13 mouse cellular contexts compared by ENCODE assay signal in genomic region chr1:134335211-134335923, GRCm38 (mm10). TPM values are rescaled to one million over a fixed set of nuclear protein-coding genes. Genes with fewer than 3 reads are reported as not detected.
DNase-seq lines count a peak whose midpoint lies in the region; ATAC-seq and TF ChIP-seq lines count a peak whose summit lies in the region.
"Had no signal": no experiment of that assay in that cellular context is flagged by ENCODE, and none has a peak within 500 bp of the region (broad histone marks: within the 10 kb centered on the region; RNA-seq: fewer than 3 reads in every experiment).

No protein-coding gene starts in this region.

- no peak for TF ChIP-seq CTCF in forebrain, postnatal 0 days (IDR thresholded peaks at IDR 0.05; ENCODE audit: low read depth)

- no peak overlapping the region for H3K4me2 ChIP-seq in heart, embryonic 16.5 days (ENCODE audit: low read depth, low read length)
- no peak overlapping the region for H3K4me2 ChIP-seq in forebrain, postnatal 0 days (ENCODE audit: low read depth)
- no peak overlapping the region for H3K4me2 ChIP-seq in intestine, embryonic 16.5 days (ENCODE audit: low read depth, low read length)
- H3K4me2 ChIP-seq: liver, embryonic 15.5 days had no signal

- H3K9me3 ChIP-seq in heart, embryonic 16.5 days (replicated peaks; ENCODE audit: control insufficient read depth, low read length) = no peaks in the 10 kb centered on the region
- no peaks in the 10 kb centered on the region for H3K9me3 ChIP-seq in forebrain, postnatal 0 days (ENCODE audit: low read length)
- H3K9me3 ChIP-seq in intestine, embryonic 16.5 days (ENCODE audit: control insufficient read depth, low read length) = no peaks in the 10 kb centered on the region
- H3K9me3 ChIP-seq: liver, embryonic 15.5 days had no signal

- WGBS in heart, embryonic 16.5 days = 58% methylated on average over 13 of the region's 13 CpGs
- 65% methylated on average over 13 of the region's 13 CpGs for WGBS in forebrain, postnatal 0 days
- WGBS in intestine, embryonic 16.5 days = 72% methylated on average over 13 of the region's 13 CpGs

- H3K36me3 ChIP-seq in heart, embryonic 16.5 days (ENCODE audit: control insufficient read depth, insufficient read depth) = no peaks in the 10 kb centered on the region
- H3K36me3 ChIP-seq in forebrain, postnatal 0 days (ENCODE audit: insufficient read depth) = no peaks in the 10 kb centered on the region
- no peaks in the 10 kb centered on the region for H3K36me3 ChIP-seq in intestine, embryonic 16.5 days (ENCODE audit: control insufficient read depth, insufficient read depth, low read length)
- H3K36me3 ChIP-seq: liver, embryonic 15.5 days had no signal

- H3K27ac ChIP-seq in heart, embryonic 16.5 days (ENCODE audit: low read length) = peak overlapping the region; percentile 69
- H3K27ac ChIP-seq in forebrain, postnatal 0 days (ENCODE audit: low read depth, low read length) = no peak overlapping the region
- no peak overlapping the region for H3K27ac ChIP-seq in intestine, embryonic 16.5 days (ENCODE audit: low read length)
- H3K27ac ChIP-seq: liver, embryonic 15.5 days had no signal

- ATAC-seq in heart, embryonic 16.5 days (replicated peaks; ENCODE audit: extremely low read depth, insufficient read depth, low FRiP score) = no peak
- ATAC-seq in forebrain, postnatal 0 days = peak; percentile 82
- no peak for ATAC-seq in intestine, embryonic 16.5 days
- ATAC-seq: midbrain, embryonic 16.5 days had no signal

- no peaks in the 10 kb centered on the region for H3K27me3 ChIP-seq in heart, embryonic 16.5 days (ENCODE audit: control insufficient read depth, insufficient read depth, low read length)
- H3K27me3 ChIP-seq in forebrain, postnatal 0 days (ENCODE audit: insufficient read depth, low read length) = no peaks in the 10 kb centered on the region
- H3K27me3 ChIP-seq in intestine, embryonic 16.5 days (replicated peaks; ENCODE audit: control insufficient read depth, insufficient read depth, low read length) = no peaks in the 10 kb centered on the region

- DNase-seq in heart, postnatal 25 days (ENCODE audit: low spot score) = no peak
- DNase-seq in cerebellum, adult 18-20 months = peak; percentile 86 to 93
- DNase-seq in forebrain, postnatal 0 days = peak; percentile 62
- DNase-seq in left cerebral cortex, postnatal 4 days = peak; percentile 57
- no peak for DNase-seq in adipocyte (ENCODE audit: low spot score)
- DNase-seq: kidney, adult 8-10 months; retina, postnatal 1 day had no signal

- H3K9ac ChIP-seq in heart, embryonic 16.5 days (ENCODE audit: low read length) = 0 out of 2 replicates have a peak overlapping the region, but pooled peaks have one; percentile 20
- no peak overlapping the region for H3K9ac ChIP-seq in forebrain, postnatal 0 days
- H3K9ac ChIP-seq in intestine, embryonic 16.5 days (ENCODE audit: low read depth, low read length) = no peak overlapping the region
- H3K9ac ChIP-seq: liver, embryonic 15.5 days had no signal

- intact Hi-C loops in heart, postnatal 25 days (cut with DNase I) = no loop called here
- intact Hi-C loops in left cerebral cortex, postnatal 4 days (cut with DNase I) = no loop called here

- no peak overlapping the region for H3K4me3 ChIP-seq in heart, embryonic 16.5 days (ENCODE audit: low read length)
- H3K4me3 ChIP-seq in forebrain, postnatal 0 days (ENCODE audit: low read depth, low read length) = no peak overlapping the region
- H3K4me3 ChIP-seq in intestine, embryonic 16.5 days (ENCODE audit: low read length) = no peak overlapping the region
- H3K4me3 ChIP-seq: liver, embryonic 15.5 days had no signal

- H3K4me1 ChIP-seq in heart, embryonic 16.5 days (ENCODE audit: control insufficient read depth, insufficient read depth, low read length) = peaks cover 72% of the 10 kb centered on the region
- no peaks in the 10 kb centered on the region for H3K4me1 ChIP-seq in forebrain, postnatal 0 days (ENCODE audit: insufficient read depth)
- peaks cover 4% of the 10 kb centered on the region; the same call in 1 of the 2 replicates for H3K4me1 ChIP-seq in intestine, embryonic 16.5 days (ENCODE audit: control insufficient read depth, insufficient read depth, low read length)

RNA-seq across cellular contexts. Expression of gene Ppfia4, which starts 2.6 kb away (rescaled TPM):
- polyA plus RNA-seq in heart, embryonic 16.5 days (2015; fragmentation: Nextera tagmentation; extraction: Ambion mirVana) = 10.6 and 11.4 TPM in 2 replicates
- 1 to 10 TPM; 1.6 to 1.9 TPM for total RNA-seq in heart, postnatal 25 days (2021)
- total RNA-seq in forebrain, postnatal 0 days (2014; rRNA removed) = 26.9 and 31.9 TPM in 2 replicates
- 12.7 and 17.5 TPM in 2 replicates for polyA plus RNA-seq in forebrain, postnatal 0 days (2015; fragmentation: Nextera tagmentation; extraction: Ambion mirVana)
- 10 to 100 TPM; 62.6 to 72.1 TPM for total RNA-seq in left cerebral cortex, postnatal 4 days (2021)
- 4.6 and 4.7 TPM in 2 replicates for polyA plus RNA-seq in intestine, embryonic 16.5 days (2015; fragmentation: Nextera tagmentation; extraction: Ambion mirVana)

RNA-seq across cellular contexts. Expression of gene Tmem183a, which starts 26.4 kb away (rescaled TPM):
- polyA plus RNA-seq in heart, embryonic 16.5 days (2015; fragmentation: Nextera tagmentation; extraction: Ambion mirVana) = 57.5 and 60.4 TPM in 2 replicates
- 10 to 100 TPM; 19.4 to 19.8 TPM for total RNA-seq in heart, postnatal 25 days (2021)
- 177 and 184 TPM in 2 replicates for total RNA-seq in forebrain, postnatal 0 days (2014; rRNA removed)
- polyA plus RNA-seq in forebrain, postnatal 0 days (2015; fragmentation: Nextera tagmentation; extraction: Ambion mirVana) = 103 and 123 TPM in 2 replicates
- 100 to 1,000 TPM; 110 to 122 TPM for total RNA-seq in left cerebral cortex, postnatal 4 days (2021)
- polyA plus RNA-seq in intestine, embryonic 16.5 days (2015; fragmentation: Nextera tagmentation; extraction: Ambion mirVana) = 84.9 and 88.6 TPM in 2 replicates

RNA-seq across cellular contexts. Expression of gene Myog, which starts 45.6 kb away (rescaled TPM):
- 2.0 and 3.3 TPM in 2 replicates for polyA plus RNA-seq in heart, embryonic 16.5 days (2015; fragmentation: Nextera tagmentation; extraction: Ambion mirVana)
- total RNA-seq in heart, postnatal 25 days (2021) = not detected
- total RNA-seq in forebrain, postnatal 0 days (2014; rRNA removed) = 0.08 and 0.29 TPM in 2 replicates
- polyA plus RNA-seq in forebrain, postnatal 0 days (2015; fragmentation: Nextera tagmentation; extraction: Ambion mirVana) = 0.19 and 0.28 TPM in 2 replicates
- total RNA-seq in left cerebral cortex, postnatal 4 days (2021) = not detected
- polyA plus RNA-seq in intestine, embryonic 16.5 days (2015; fragmentation: Nextera tagmentation; extraction: Ambion mirVana) = 0.32 TPM in 2 replicates

RNA-seq across cellular contexts. Expression of gene 4933406M09Rik, which starts 50.4 kb away (rescaled TPM):
- polyA plus RNA-seq in heart, embryonic 16.5 days (2015; fragmentation: Nextera tagmentation; extraction: Ambion mirVana) = not detected in 2 replicates
- total RNA-seq in heart, postnatal 25 days (2021) = not detected
- total RNA-seq in forebrain, postnatal 0 days (2014; rRNA removed) = not detected in 2 replicates
- not detected in 2 replicates for polyA plus RNA-seq in forebrain, postnatal 0 days (2015; fragmentation: Nextera tagmentation; extraction: Ambion mirVana)
- total RNA-seq in left cerebral cortex, postnatal 4 days (2021) = not detected
- polyA plus RNA-seq in intestine, embryonic 16.5 days (2015; fragmentation: Nextera tagmentation; extraction: Ambion mirVana) = 0.07 TPM in 1 of 2 replicates, not detected in the other
- total RNA-seq: gastrocnemius, adult 18-20 months had no signal
- polyA plus RNA-seq: cortical plate, adult 2 months; liver, embryonic 15.5 days; midbrain, embryonic 16.5 days had no signal

Comparison
In these comparisons a context has a peak if more than half of its experiments do, and no peak if none do; other contexts are left out.
1. DNase-seq: peak in cerebellum, adult 18-20 months (2 of 2), forebrain, postnatal 0 days (single experiment) and left cerebral cortex, postnatal 4 days (single experiment); none in heart, postnatal 25 days (single experiment) and adipocyte (single experiment).